ENCODE assay signal across 9 mouse cellular contexts in the genomic region with DNA sequence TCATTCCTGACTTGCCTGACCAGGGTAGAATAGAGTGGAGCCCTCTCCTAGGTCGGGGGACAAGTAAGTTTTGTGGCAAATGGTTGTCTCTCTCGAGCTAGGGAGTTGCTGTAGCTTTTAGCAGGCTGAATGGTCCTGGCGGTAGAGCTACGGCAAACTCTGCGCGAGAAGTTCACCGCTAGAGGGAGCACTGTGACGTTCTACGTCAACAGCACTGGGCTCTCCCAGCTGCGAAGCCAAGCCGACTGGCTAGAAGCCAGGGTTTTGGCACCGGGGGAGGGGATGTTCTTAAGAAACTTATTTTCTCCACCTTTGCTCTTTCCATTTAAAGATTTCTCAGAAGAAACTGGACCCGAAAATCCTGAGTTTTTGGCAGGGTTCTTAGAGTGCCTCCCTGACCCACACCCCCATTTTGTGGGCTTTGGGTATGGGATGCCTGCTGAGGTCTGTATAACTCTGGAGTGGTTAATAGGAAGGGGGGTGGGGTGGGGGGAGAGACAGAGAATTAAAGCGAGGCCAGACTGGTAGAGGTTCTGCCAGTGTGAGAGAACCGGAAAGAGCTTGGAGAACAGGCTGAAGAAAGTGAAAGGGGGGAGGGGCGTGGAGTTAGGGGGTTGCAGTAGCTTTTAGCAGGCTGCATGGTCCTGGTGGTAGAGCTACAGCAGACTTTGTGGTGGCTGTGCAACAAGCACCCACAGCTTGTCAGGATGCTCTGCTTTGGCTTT. TPM values are rescaled to one million over a fixed set of nuclear protein-coding genes. Genes with fewer than 3 reads are reported as not detected.
DNase-seq lines count a peak whose midpoint lies in the region; ATAC-seq and TF ChIP-seq lines count a peak whose summit lies in the region.
"Had no signal": no experiment of that assay in that cellular context is flagged by ENCODE, and none has a peak within 500 bp of the region (broad histone marks: within the 10 kb centered on the region; RNA-seq: fewer than 3 reads in every experiment).

No protein-coding gene starts in this region.

- no peaks in the 10 kb centered on the region for H3K9me3 ChIP-seq in forebrain, embryonic 10.5 days
- no peaks in the 10 kb centered on the region for H3K9me3 ChIP-seq in heart, embryonic 12.5 days (replicated peaks)
- H3K9me3 ChIP-seq in kidney, embryonic 15.5 days (replicated peaks) = no peaks in the 10 kb centered on the region
- no peaks in the 10 kb centered on the region for H3K9me3 ChIP-seq in limb, embryonic 13.5 days
- no peaks in the 10 kb centered on the region for H3K9me3 ChIP-seq in midbrain, postnatal 0 days (ENCODE audit: low read length)

- H3K36me3 ChIP-seq in C2C12 (ENCODE audit: control insufficient read depth, insufficient read depth) = no peaks in the 10 kb centered on the region
- no peaks in the 10 kb centered on the region for H3K36me3 ChIP-seq in forebrain, embryonic 10.5 days (replicated peaks)
- no peaks in the 10 kb centered on the region for H3K36me3 ChIP-seq in heart, embryonic 12.5 days
- no peaks in the 10 kb centered on the region for H3K36me3 ChIP-seq in kidney, embryonic 15.5 days
- H3K36me3 ChIP-seq in limb, embryonic 13.5 days = no peaks in the 10 kb centered on the region
- no peaks in the 10 kb centered on the region for H3K36me3 ChIP-seq in midbrain, postnatal 0 days (ENCODE audit: insufficient read depth, low read length)

- no peaks in the 10 kb centered on the region for H3K79me2 ChIP-seq in C2C12 (ENCODE audit: control insufficient read depth, insufficient read depth)

- no peak overlapping the region for H3K9ac ChIP-seq in heart, embryonic 12.5 days
- H3K9ac ChIP-seq in kidney, embryonic 15.5 days = no peak overlapping the region
- no peak overlapping the region for H3K9ac ChIP-seq in limb, embryonic 13.5 days
- H3K9ac ChIP-seq in midbrain, postnatal 0 days (replicated peaks; ENCODE audit: low read length, poor library complexity, severe bottlenecking) = no peak overlapping the region

- peak overlapping the region; percentile 56; the same call in 1 of the 2 replicates for H3K27ac ChIP-seq in forebrain, embryonic 10.5 days
- H3K27ac ChIP-seq in heart, embryonic 12.5 days (ENCODE audit: poor library complexity, severe bottlenecking) = no peak overlapping the region
- H3K27ac ChIP-seq in kidney, embryonic 15.5 days = no peak overlapping the region
- H3K27ac ChIP-seq in limb, embryonic 13.5 days = peak overlapping the region; percentile 39; the same call in 1 of the 2 replicates
- no peak overlapping the region for H3K27ac ChIP-seq in midbrain, postnatal 0 days (ENCODE audit: low read depth, low read length)

- H3K4me1 ChIP-seq in forebrain, embryonic 10.5 days = peaks cover 22% of the 10 kb centered on the region
- peaks cover 8% of the 10 kb centered on the region; the same call in 1 of the 2 replicates for H3K4me1 ChIP-seq in heart, embryonic 12.5 days (replicated peaks)
- H3K4me1 ChIP-seq in kidney, embryonic 15.5 days = peaks cover 5% of the 10 kb centered on the region
- peaks cover 19% of the 10 kb centered on the region for H3K4me1 ChIP-seq in limb, embryonic 13.5 days
- 0 out of 2 replicates have a peak, but pooled peaks cover 6% of the 10 kb centered on the region for H3K4me1 ChIP-seq in midbrain, postnatal 0 days (ENCODE audit: insufficient read depth, low read length)

- ATAC-seq in heart, embryonic 12.5 days (ENCODE audit: insufficient number of reproducible peaks, low FRiP score) = peak; percentile 79
- ATAC-seq in kidney, embryonic 15.5 days (replicated peaks; ENCODE audit: low FRiP score) = peak; percentile 92
- ATAC-seq in limb, embryonic 13.5 days (ENCODE audit: low FRiP score, low read depth) = peak; percentile 93
- peak; percentile 91 for ATAC-seq in midbrain, postnatal 0 days (ENCODE audit: low FRiP score)

- peak overlapping the region; percentile 64 for H3K4me2 ChIP-seq in heart, embryonic 12.5 days
- H3K4me2 ChIP-seq in kidney, embryonic 15.5 days = peak overlapping the region; percentile 51
- peak overlapping the region; percentile 58 for H3K4me2 ChIP-seq in limb, embryonic 13.5 days (replicated peaks)
- H3K4me2 ChIP-seq in midbrain, postnatal 0 days (ENCODE audit: low read depth, low read length, poor library complexity, severe bottlenecking) = peak overlapping the region; percentile 24; the same call in 1 of the 2 replicates

- peak; percentile 21 for TF ChIP-seq CTCF in C2C12 (IDR thresholded peaks at IDR 0.05; ENCODE audit: control insufficient read depth, insufficient read depth, insufficient read length)
- TF ChIP-seq CTCF in midbrain, postnatal 0 days (IDR thresholded peaks at IDR 0.05) = peak; percentile 92

- H3ac ChIP-seq in C2C12 (ENCODE audit: control insufficient read depth, insufficient read length, low read depth) = no peak overlapping the region

- no peaks in the 10 kb centered on the region for H3K79me3 ChIP-seq in C2C12 (ENCODE audit: low read depth)

- no peak overlapping the region for H3K4me3 ChIP-seq in C2C12 (ENCODE audit: insufficient read depth, poor library complexity, severe bottlenecking)
- H3K4me3 ChIP-seq in forebrain, embryonic 10.5 days = peak overlapping the region; percentile 34
- H3K4me3 ChIP-seq in heart, embryonic 12.5 days = no peak overlapping the region
- H3K4me3 ChIP-seq in kidney, embryonic 15.5 days (replicated peaks) = 0 out of 2 replicates have a peak overlapping the region, but pooled peaks have one; percentile 12
- H3K4me3 ChIP-seq in limb, embryonic 13.5 days = peak overlapping the region; percentile 27
- no peak overlapping the region for H3K4me3 ChIP-seq in midbrain, postnatal 0 days (ENCODE audit: low read depth, low read length)

- 10% methylated on average over 16 of the region's 16 CpGs for WGBS in forebrain, embryonic 10.5 days
- 7% methylated on average over 16 of the region's 16 CpGs for WGBS in heart, embryonic 12.5 days
- 6% methylated on average over 16 of the region's 16 CpGs for WGBS in kidney, embryonic 15.5 days
- 4% methylated on average over 16 of the region's 16 CpGs for WGBS in limb, embryonic 13.5 days
- WGBS in midbrain, postnatal 0 days = 8% methylated on average over 16 of the region's 16 CpGs

- no peaks in the 10 kb centered on the region for H3K27me3 ChIP-seq in C2C12 (ENCODE audit: control insufficient read depth, insufficient read depth, insufficient read length)
- H3K27me3 ChIP-seq in forebrain, embryonic 10.5 days (ENCODE audit: poor library complexity, severe bottlenecking) = 0 out of 2 replicates have a peak, but pooled peaks cover 14% of the 10 kb centered on the region
- no peaks in the 10 kb centered on the region for H3K27me3 ChIP-seq in heart, embryonic 12.5 days (replicated peaks)
- no peaks in the 10 kb centered on the region for H3K27me3 ChIP-seq in kidney, embryonic 15.5 days
- H3K27me3 ChIP-seq in limb, embryonic 13.5 days = no peaks in the 10 kb centered on the region
- H3K27me3 ChIP-seq in midbrain, postnatal 0 days (ENCODE audit: insufficient read depth, low read length) = no peaks in the 10 kb centered on the region

- DNase-seq in c-Kit-positive CD71-negative TER-119-negative erythroid progenitor cells, embryonic 14.5 days (ENCODE audit: low read depth) = peak; percentile 35
- peak; percentile 81 for DNase-seq in forebrain, embryonic 10.5 days (ENCODE audit: extremely low spot score, low spot score)
- DNase-seq in midbrain, postnatal 0 days (ENCODE audit: low spot score) = peak; percentile 97
- peak; percentile 74 for DNase-seq in telencephalon, adult 2 months (ENCODE audit: low read depth, low spot score)

TF ChIP-seq in C2C12, 6 proteins besides CTCF, POLR2A, EP300 and RAD21:
- no peak for TF ChIP-seq MAX (IDR thresholded peaks at IDR 0.05)
- TF ChIP-seq MYOG (IDR thresholded peaks at IDR 0.05; ENCODE audit: control insufficient read depth, extremely low read depth, insufficient read length) = no peak

RNA-seq across cellular contexts. Expression of gene Klhl29, which starts 35.1 kb away (rescaled TPM):
- polyA plus RNA-seq in C2C12 (2012; fragmentation: generic; extraction: Trizol) = not detected
- polyA plus RNA-seq in forebrain, embryonic 10.5 days (2016; fragmentation: Nextera tagmentation; extraction: Ambion mirVana) = 0.90 and 1.2 TPM in 2 replicates
- 0.42 and 0.48 TPM in 2 replicates for polyA plus RNA-seq in heart, embryonic 12.5 days (2016; fragmentation: Nextera tagmentation; extraction: Ambion mirVana)
- polyA plus RNA-seq in kidney, embryonic 15.5 days (2015; fragmentation: Nextera tagmentation; extraction: Ambion mirVana) = 0.64 and 0.80 TPM in 2 replicates
- polyA plus RNA-seq in limb, embryonic 13.5 days (2015; fragmentation: Nextera tagmentation; extraction: Ambion mirVana) = 2.2 and 2.3 TPM in 2 replicates
- 11.9 TPM in 2 replicates for total RNA-seq in midbrain, postnatal 0 days (2014; rRNA removed)
- polyA plus RNA-seq in midbrain, postnatal 0 days (2015; fragmentation: Nextera tagmentation; extraction: Ambion mirVana) = 1.8 and 2.7 TPM in 2 replicates
- total RNA-seq: MEL had no signal

Comparison
In these comparisons a context has a peak if more than half of its experiments do, and no peak if none do; other contexts are left out.
1. H3K4me3 ChIP-seq: peak in forebrain, embryonic 10.5 days (single experiment), kidney, embryonic 15.5 days (single experiment) and limb, embryonic 13.5 days (single experiment); none in C2C12 (single experiment), heart, embryonic 12.5 days (single experiment) and midbrain, postnatal 0 days (single experiment).
2. DNase-seq: peak in every context shown above with its lines; median percentile 97 in midbrain, postnatal 0 days; 81 in forebrain, embryonic 10.5 days; 74 in telencephalon, adult 2 months; 35 in c-Kit-positive CD71-negative TER-119-negative erythroid progenitor cells, embryonic 14.5 days.
3. H3K27ac ChIP-seq: peak in forebrain, embryonic 10.5 days (single experiment) and limb, embryonic 13.5 days (single experiment); none in heart, embryonic 12.5 days (single experiment), kidney, embryonic 15.5 days (single experiment) and midbrain, postnatal 0 days (single experiment).
4. Peak in every context shown above with its lines, with median percentiles within 50 percentile points of each other: ATAC-seq and H3K4me2 ChIP-seq.